Mouse (Mus musculus) frontal cortex, adult (tissue): ENCODE measurements around the gene Wdr31.

Experiments used
- ATAC-seq: cut with Nextera tagmentation; 2 replicates; pipeline ENCODE4 v1.9.2; 2017; ENCODE audit warnings: mild to moderate bottlenecking, moderate library complexity, mixed read lengths; ENCODE audit not compliant: low TSS enrichment

The Wdr31 gene

GRCm38 (mm10) chr4:62470598-62471051, at the start of gene Wdr31:
Wdr31 (minus strand) TSS chr4:62470896.
- ATAC-seq, result peak; percentile 91

GRCm38 (mm10) chr4:62519849-62520233, 49.1 kb upstream of the Wdr31 start, which contains the start of gene Alad:
Alad (minus strand) TSS chr4:62519918.
- peak; percentile 81 for ATAC-seq

- ATAC-seq, result peak; percentile 67; the same call in 1 of the 2 replicates
These were observed 48.6 kb upstream of the Wdr31 start for GRCm38 (mm10) chr4:62519122-62519848.

- ATAC-seq, result no peak
These were observed 47.9 kb upstream of the Wdr31 start for GRCm38 (mm10) chr4:62518416-62519121.

GRCm38 (mm10) chr4:62517538-62518415, 47.1 kb upstream of the Wdr31 start:
- ATAC-seq, result no peak

- no peak for ATAC-seq
These were observed 46.4 kb upstream of the Wdr31 start for GRCm38 (mm10) chr4:62517046-62517445.

GRCm38 (mm10) chr4:62516579-62516978, 45.9 kb upstream of the Wdr31 start:
- ATAC-seq, result no peak

- no peak for ATAC-seq
These were observed 45.4 kb upstream of the Wdr31 start for GRCm38 (mm10) chr4:62516079-62516478.

GRCm38 (mm10) chr4:62515490-62515889, 44.8 kb upstream of the Wdr31 start:
- ATAC-seq, result 0 out of 2 replicates have a peak, but pooled peaks have one; percentile 1

GRCm38 (mm10) chr4:62514995-62515394, 44.3 kb upstream of the Wdr31 start:
- ATAC-seq, result no peak

- no peak for ATAC-seq
These were observed 43.4 kb upstream of the Wdr31 start for GRCm38 (mm10) chr4:62513998-62514506.

- no peak for ATAC-seq
These were observed 39.2 kb upstream of the Wdr31 start for GRCm38 (mm10) chr4:62509946-62510345.

- ATAC-seq, result no peak
These were observed 38.1 kb upstream of the Wdr31 start for GRCm38 (mm10) chr4:62508839-62509238.

- 0 out of 2 replicates have a peak, but pooled peaks have one; percentile 21 for ATAC-seq
These were observed 36.1 kb upstream of the Wdr31 start for GRCm38 (mm10) chr4:62506798-62507197.

- ATAC-seq, result no peak
These were observed 35.3 kb upstream of the Wdr31 start for GRCm38 (mm10) chr4:62505991-62506390.

- ATAC-seq, result no peak
These were observed 32.8 kb upstream of the Wdr31 start, which contains the start of gene Hdhd3 for GRCm38 (mm10) chr4:62503374-62503970. Hdhd3 (minus strand) TSS chr4:62503467.

GRCm38 (mm10) chr4:62502969-62503368, 32.3 kb upstream of the Wdr31 start:
- ATAC-seq, result no peak

GRCm38 (mm10) chr4:62501964-62502732, 31.5 kb upstream of the Wdr31 start:
- peak; percentile 96 for ATAC-seq

GRCm38 (mm10) chr4:62501534-62501933, 30.8 kb upstream of the Wdr31 start:
- ATAC-seq, result peak; percentile 5; the same call in 1 of the 2 replicates

GRCm38 (mm10) chr4:62500799-62501198, 30.1 kb upstream of the Wdr31 start:
- ATAC-seq, result no peak
